Mouse (Mus musculus) ovary, postnatal 14 days (tissue): ENCODE measurements around the gene Rabgef1.

Experiments used
- DNase-seq: peaks from one replicate; pipeline ENCODE4 v3.0.0; 2022; ENCODE audit warnings: low spot score

Rabgef1 gene

GRCm38 (mm10) chr5:130171956-130172601, 481 bp downstream of the Rabgef1 start:
- peak; percentile 33 for DNase-seq

GRCm38 (mm10) chr5:130173012-130173411, 1.4 kb downstream of the Rabgef1 start:
- no peak for DNase-seq

GRCm38 (mm10) chr5:130177871-130178270, 6.3 kb downstream of the Rabgef1 start:
- DNase-seq: no peak

GRCm38 (mm10) chr5:130180362-130180761, 8.8 kb downstream of the Rabgef1 start:
- no peak for DNase-seq

- no peak for DNase-seq
These were observed 10.3 kb downstream of the Rabgef1 start for GRCm38 (mm10) chr5:130181740-130182540.

GRCm38 (mm10) chr5:130182541-130182821, 10.9 kb downstream of the Rabgef1 start:
- DNase-seq: no peak

GRCm38 (mm10) chr5:130184193-130184856, 12.7 kb downstream of the Rabgef1 start:
- no peak for DNase-seq

- DNase-seq: no peak
These were observed 13.7 kb downstream of the Rabgef1 start for GRCm38 (mm10) chr5:130185312-130185711.

GRCm38 (mm10) chr5:130187383-130187782, 15.8 kb downstream of the Rabgef1 start:
- no peak for DNase-seq

- no peak for DNase-seq
These were observed 19.3 kb downstream of the Rabgef1 start for GRCm38 (mm10) chr5:130190909-130191308.

GRCm38 (mm10) chr5:130191865-130192264, 20.3 kb downstream of the Rabgef1 start:
- no peak for DNase-seq

- no peak for DNase-seq
These were observed 20.9 kb downstream of the Rabgef1 start for GRCm38 (mm10) chr5:130192356-130192944.

- DNase-seq: no peak
These were observed 22.2 kb downstream of the Rabgef1 start for GRCm38 (mm10) chr5:130193760-130194159.

- no peak for DNase-seq
These were observed 24.7 kb downstream of the Rabgef1 start for GRCm38 (mm10) chr5:130196307-130196706.

- no peak for DNase-seq
These were observed 25.9 kb downstream of the Rabgef1 start for GRCm38 (mm10) chr5:130197454-130197853.

GRCm38 (mm10) chr5:130197981-130198380, 26.4 kb downstream of the Rabgef1 start:
- no peak for DNase-seq

- no peak for DNase-seq
These were observed 28.8 kb downstream of the Rabgef1 start for GRCm38 (mm10) chr5:130200233-130201029.

GRCm38 (mm10) chr5:130203948-130204347, 32.4 kb downstream of the Rabgef1 start:
- no peak for DNase-seq

GRCm38 (mm10) chr5:130204560-130204959, 33.0 kb downstream of the Rabgef1 start:
- DNase-seq: no peak

- DNase-seq: no peak
These were observed 33.9 kb downstream of the Rabgef1 start for GRCm38 (mm10) chr5:130205441-130206023.

GRCm38 (mm10) chr5:130207299-130207698, 35.7 kb downstream of the Rabgef1 start:
- DNase-seq: no peak

- no peak for DNase-seq
These were observed 41.4 kb downstream of the Rabgef1 start for GRCm38 (mm10) chr5:130212956-130213355.
